ENCODE assay signal across 10 mouse cellular contexts in genomic region chr6:115759461-115759860, GRCm38 (mm10). TPM values are rescaled to one million over a fixed set of nuclear protein-coding genes. Genes with fewer than 3 reads are reported as not detected.
DNase-seq lines count a peak whose midpoint lies in the region; ATAC-seq lines count a peak whose summit lies in the region.
"Had no signal": no experiment of that assay in that cellular context is flagged by ENCODE, and none has a peak within 500 bp of the region (broad histone marks: within the 10 kb centered on the region; RNA-seq: fewer than 3 reads in every experiment).

No protein-coding gene starts in this region.

- H3K36me3 ChIP-seq in embryonic facial prominence, embryonic 14.5 days (ENCODE audit: control insufficient read depth, insufficient read depth, low read length) = no peaks in the 10 kb centered on the region
- no peaks in the 10 kb centered on the region for H3K36me3 ChIP-seq in embryonic facial prominence, embryonic 10.5 days (replicated peaks)
- H3K36me3 ChIP-seq in kidney, embryonic 16.5 days (ENCODE audit: insufficient read depth, low read length) = no peaks in the 10 kb centered on the region
- H3K36me3 ChIP-seq: midbrain, embryonic 12.5 days had no signal

- peaks cover 10% of the 10 kb centered on the region for H3K4me1 ChIP-seq in embryonic facial prominence, embryonic 14.5 days (ENCODE audit: control insufficient read depth, insufficient read depth, low read length)
- peaks cover 52% of the 10 kb centered on the region for H3K4me1 ChIP-seq in embryonic facial prominence, embryonic 10.5 days
- peaks cover 34% of the 10 kb centered on the region for H3K4me1 ChIP-seq in kidney, embryonic 16.5 days (ENCODE audit: insufficient read depth, low read length)

- peak overlapping the region; percentile 52; the same call in 1 of the 2 replicates for H3K27ac ChIP-seq in embryonic facial prominence, embryonic 14.5 days (replicated peaks; ENCODE audit: low read depth, low read length)
- H3K27ac ChIP-seq in embryonic facial prominence, embryonic 10.5 days (replicated peaks) = no peak overlapping the region; the same call in 1 of the 2 replicates
- H3K27ac ChIP-seq in kidney, embryonic 16.5 days (ENCODE audit: low read length) = peak overlapping the region; percentile 61; the same call in 1 of the 2 replicates
- H3K27ac ChIP-seq: midbrain, embryonic 12.5 days had no signal

- 67% methylated on average over 5 of the region's 5 CpGs for WGBS in embryonic facial prominence, embryonic 14.5 days
- 59% methylated on average over 5 of the region's 5 CpGs for WGBS in embryonic facial prominence, embryonic 10.5 days
- 56% methylated on average over 5 of the region's 5 CpGs for WGBS in kidney, embryonic 16.5 days

- H3K9ac ChIP-seq in embryonic facial prominence, embryonic 14.5 days (ENCODE audit: low read depth, low read length) = no peak overlapping the region
- no peak overlapping the region for H3K9ac ChIP-seq in kidney, embryonic 16.5 days (replicated peaks; ENCODE audit: low read length)
- H3K9ac ChIP-seq: midbrain, embryonic 12.5 days had no signal

- DNase-seq in embryonic facial prominence, embryonic 14.5 days (ENCODE audit: low spot score) = peak; percentile 29
- no peak for DNase-seq in embryonic facial prominence, embryonic 10.5 days (ENCODE audit: low spot score)
- DNase-seq in 3T3-L1 (ENCODE audit: low read depth, low spot score) = peak; percentile 28
- DNase-seq in lung, postnatal 36 days = peak; percentile 27
- no peak for DNase-seq in ovary, adult 18-20 months (ENCODE audit: low spot score)
- DNase-seq in frontal cortex, postnatal 10 days (ENCODE audit: low spot score in 2 of 2) = no peak
- DNase-seq in right cerebral cortex, postnatal 10 days (ENCODE audit: low spot score in 2 of 2) = no peak

- no peaks in the 10 kb centered on the region for H3K9me3 ChIP-seq in embryonic facial prominence, embryonic 14.5 days (ENCODE audit: control insufficient read depth, low read length)
- H3K9me3 ChIP-seq in embryonic facial prominence, embryonic 10.5 days = 0 out of 2 replicates have a peak, but pooled peaks cover 2% of the 10 kb centered on the region
- no peaks in the 10 kb centered on the region for H3K9me3 ChIP-seq in kidney, embryonic 16.5 days (ENCODE audit: low read length)
- H3K9me3 ChIP-seq: midbrain, embryonic 12.5 days had no signal

- ATAC-seq in embryonic facial prominence, embryonic 14.5 days (ENCODE audit: low read depth) = no peak
- no peak for ATAC-seq in kidney, embryonic 16.5 days (ENCODE audit: low FRiP score, low TSS enrichment)
- ATAC-seq: Patski had no signal

- no peak overlapping the region for H3K4me3 ChIP-seq in embryonic facial prominence, embryonic 14.5 days (ENCODE audit: low read depth, low read length)
- no peak overlapping the region for H3K4me3 ChIP-seq in embryonic facial prominence, embryonic 10.5 days
- no peak overlapping the region for H3K4me3 ChIP-seq in kidney, embryonic 16.5 days (ENCODE audit: low read length)
- H3K4me3 ChIP-seq: midbrain, embryonic 12.5 days had no signal

- H3K27me3 ChIP-seq in embryonic facial prominence, embryonic 14.5 days (replicated peaks; ENCODE audit: control insufficient read depth, insufficient read depth, low read length) = no peaks in the 10 kb centered on the region
- H3K27me3 ChIP-seq in embryonic facial prominence, embryonic 10.5 days (replicated peaks; ENCODE audit: low read depth, poor library complexity, severe bottlenecking) = no peaks in the 10 kb centered on the region
- no peaks in the 10 kb centered on the region for H3K27me3 ChIP-seq in kidney, embryonic 16.5 days (ENCODE audit: insufficient read depth, low read length)
- H3K27me3 ChIP-seq: midbrain, embryonic 12.5 days; Patski had no signal

- no peak overlapping the region for H3K4me2 ChIP-seq in embryonic facial prominence, embryonic 14.5 days (ENCODE audit: low read depth, low read length)
- no peak overlapping the region for H3K4me2 ChIP-seq in kidney, embryonic 16.5 days (replicated peaks; ENCODE audit: low read depth, low read length)
- H3K4me2 ChIP-seq: midbrain, embryonic 12.5 days had no signal

RNA-seq across cellular contexts. Expression of gene Tmem40, which starts 2.7 kb away (rescaled TPM):
- polyA plus RNA-seq in embryonic facial prominence, embryonic 14.5 days (2014; fragmentation: Nextera tagmentation; extraction: Ambion mirVana) = 7.5 and 7.8 TPM in 2 replicates
- polyA plus RNA-seq in embryonic facial prominence, embryonic 10.5 days (2016; fragmentation: Nextera tagmentation; extraction: Ambion mirVana) = 1.1 and 1.6 TPM in 2 replicates
- polyA plus RNA-seq in kidney, embryonic 16.5 days (2015; fragmentation: Nextera tagmentation; extraction: Ambion mirVana) = 0.86 and 2.1 TPM in 2 replicates
- polyA plus RNA-seq: Patski had no signal

RNA-seq across cellular contexts. Expression of gene Cand2, which starts 14.9 kb away (rescaled TPM):
- 36.9 and 42.6 TPM in 2 replicates for polyA plus RNA-seq in embryonic facial prominence, embryonic 14.5 days (2014; fragmentation: Nextera tagmentation; extraction: Ambion mirVana)
- 68.9 and 71.8 TPM in 2 replicates for polyA plus RNA-seq in embryonic facial prominence, embryonic 10.5 days (2016; fragmentation: Nextera tagmentation; extraction: Ambion mirVana)
- polyA plus RNA-seq in kidney, embryonic 16.5 days (2015; fragmentation: Nextera tagmentation; extraction: Ambion mirVana) = 36.8 and 40.1 TPM in 2 replicates

RNA-seq across cellular contexts. Expression of gene Rpl32, which starts 49.1 kb away (rescaled TPM):
- polyA plus RNA-seq in embryonic facial prominence, embryonic 14.5 days (2014; fragmentation: Nextera tagmentation; extraction: Ambion mirVana) = 2,245 and 2,432 TPM in 2 replicates
- 1,826 and 1,867 TPM in 2 replicates for polyA plus RNA-seq in embryonic facial prominence, embryonic 10.5 days (2016; fragmentation: Nextera tagmentation; extraction: Ambion mirVana)
- polyA plus RNA-seq in kidney, embryonic 16.5 days (2015; fragmentation: Nextera tagmentation; extraction: Ambion mirVana) = 1,760 and 1,914 TPM in 2 replicates

Comparison
In these comparisons a context has a peak if more than half of its experiments do, and no peak if none do; other contexts are left out.
1. DNase-seq: peak in embryonic facial prominence, embryonic 14.5 days (single experiment), 3T3-L1 (single experiment) and lung, postnatal 36 days (single experiment); none in embryonic facial prominence, embryonic 10.5 days (single experiment), ovary, adult 18-20 months (single experiment), frontal cortex, postnatal 10 days (0 of 2) and right cerebral cortex, postnatal 10 days (0 of 2).